ENCODE assay signal across 11 mouse cellular contexts in genomic region chr11:76419179-76419578, GRCm38 (mm10). TPM values are rescaled to one million over a fixed set of nuclear protein-coding genes. Genes with fewer than 3 reads are reported as not detected.
DNase-seq lines count a peak whose midpoint lies in the region; ATAC-seq and TF ChIP-seq lines count a peak whose summit lies in the region.
"Had no signal": no experiment of that assay in that cellular context is flagged by ENCODE, and none has a peak within 500 bp of the region (broad histone marks: within the 10 kb centered on the region; RNA-seq: fewer than 3 reads in every experiment).

No protein-coding gene starts in this region.

- H3K4me3 ChIP-seq in heart, embryonic 12.5 days, result no peak overlapping the region
- no peak overlapping the region for H3K4me3 ChIP-seq in left cerebral cortex, adult 2 months
- H3K4me3 ChIP-seq in thymus, adult 2 months (ENCODE audit: control insufficient read depth, insufficient read depth, low read length), result no peak overlapping the region
- H3K4me3 ChIP-seq: liver, embryonic 13.5 days had no signal

- DNase-seq in heart, adult 9 months (ENCODE audit: low spot score in 2 of 2), result no peak
- DNase-seq in left cerebral cortex, adult 2 months (ENCODE audit: extremely low spot score in 1 of 2, low spot score in 2 of 2), result no peak
- no peak for DNase-seq in left cerebral cortex, adult 18-20 months (ENCODE audit: low spot score in 2 of 2)
- DNase-seq in thymus, adult 2 months, result peak; percentile 31
- DNase-seq in thymus, adult 18-20 months, result no peak
- DNase-seq in thymus, postnatal 36 days, result peak; percentile 36 to 40
- DNase-seq in frontal cortex, postnatal 25 days (ENCODE audit: low spot score in 2 of 2), result no peak
- DNase-seq: liver, embryonic 13.5 days had no signal

- TF ChIP-seq CTCF in left cerebral cortex, adult 2 months (IDR thresholded peaks at IDR 0.05), result peak; percentile 28
- no peak for TF ChIP-seq CTCF in thymus, adult 2 months (IDR thresholded peaks at IDR 0.05; ENCODE audit: borderline replicate concordance, control insufficient read depth, extremely low read depth, insufficient read depth, low read length, poor library complexity)

- ATAC-seq in heart, embryonic 12.5 days (ENCODE audit: insufficient number of reproducible peaks, low FRiP score), result no peak

- no peaks in the 10 kb centered on the region for H3K27me3 ChIP-seq in heart, embryonic 12.5 days (replicated peaks)
- H3K27me3 ChIP-seq in thymus, adult 2 months (ENCODE audit: control insufficient read depth, insufficient read depth, low read length), result no peaks in the 10 kb centered on the region
- H3K27me3 ChIP-seq: CH12.LX; liver, embryonic 13.5 days had no signal

- H3K36me3 ChIP-seq in heart, embryonic 12.5 days, result peaks cover 96% of the 10 kb centered on the region
- H3K36me3 ChIP-seq in thymus, adult 2 months (ENCODE audit: control insufficient read depth, insufficient read depth, low read length), result peaks cover 45% of the 10 kb centered on the region

- no peak overlapping the region for H3K4me2 ChIP-seq in heart, embryonic 12.5 days
- H3K4me2 ChIP-seq: liver, embryonic 13.5 days had no signal

- no peak for TF ChIP-seq POLR2A in thymus, adult 2 months (IDR thresholded peaks at IDR 0.05; ENCODE audit: control insufficient read depth, extremely low read depth, insufficient read depth, low read length, poor library complexity)

- H3K4me1 ChIP-seq in heart, embryonic 12.5 days (replicated peaks), result peaks cover 11% of the 10 kb centered on the region
- no peaks in the 10 kb centered on the region for H3K4me1 ChIP-seq in thymus, adult 2 months (replicated peaks; ENCODE audit: control insufficient read depth, insufficient read depth, low read length)
- H3K4me1 ChIP-seq: liver, embryonic 13.5 days had no signal

- no peaks in the 10 kb centered on the region for H3K9me3 ChIP-seq in heart, embryonic 12.5 days (replicated peaks)
- H3K9me3 ChIP-seq: liver, embryonic 13.5 days; megakaryocyte, embryonic 14.5 days had no signal

- H3K9ac ChIP-seq in heart, embryonic 12.5 days, result 0 out of 2 replicates have a peak overlapping the region, but pooled peaks have one; percentile 27
- H3K9ac ChIP-seq: liver, embryonic 13.5 days had no signal

- WGBS in heart, embryonic 12.5 days, result 64% methylated on average over 4 of the region's 4 CpGs
- 94% methylated on average over 4 of the region's 4 CpGs for WGBS in thymus, adult 2 months

- H3K27ac ChIP-seq in heart, embryonic 12.5 days (ENCODE audit: poor library complexity, severe bottlenecking), result no peak overlapping the region
- peak overlapping the region; percentile 66 for H3K27ac ChIP-seq in left cerebral cortex, adult 2 months
- H3K27ac ChIP-seq in thymus, adult 2 months (ENCODE audit: control insufficient read depth, insufficient read depth, low read length), result no peak overlapping the region
- H3K27ac ChIP-seq: liver, embryonic 13.5 days had no signal

- intact Hi-C loops in left cerebral cortex, adult 2 months (cut with DNase I), result loop anchor here (2.0 kb wide), 1 partner anchor 36 kb away; no protein-coding TSS in a partner anchor

RNA-seq across cellular contexts. Expression of gene Timm22, which starts 12.4 kb away (rescaled TPM):
- polyA plus RNA-seq in heart, embryonic 12.5 days (2016; fragmentation: Nextera tagmentation; extraction: Ambion mirVana), result 94.5 and 102 TPM in 2 replicates
- 10 to 100 TPM; 30.3 to 38.8 TPM for total RNA-seq in left cerebral cortex, adult 2 months (2021)
- total RNA-seq in left cerebral cortex, adult 18-20 months (2021), result 10 to 100 TPM; 38.0 to 38.2 TPM
- polyA plus RNA-seq in thymus, adult 2 months (2012; rRNA removed), result 18.0 and 20.4 TPM in 2 replicates

RNA-seq across cellular contexts. Expression of gene Nxn, which starts 20.2 kb away (rescaled TPM):
- polyA plus RNA-seq in heart, embryonic 12.5 days (2016; fragmentation: Nextera tagmentation; extraction: Ambion mirVana), result 32.2 TPM in 2 replicates
- 10 to 100 TPM; 11.2 TPM for total RNA-seq in left cerebral cortex, adult 2 months (2021)
- total RNA-seq in left cerebral cortex, adult 18-20 months (2021), result 10 to 100 TPM in 1 of 2 experiments, 1 to 10 TPM in 1; 8.7 to 11.9 TPM
- polyA plus RNA-seq in thymus, adult 2 months (2012; rRNA removed), result 24.7 and 25.3 TPM in 2 replicates

Comparison
In these comparisons a context has a peak if more than half of its experiments do, and no peak if none do; other contexts are left out.
1. DNase-seq: peak in thymus, adult 2 months (single experiment) and thymus, postnatal 36 days (2 of 2); none in heart, adult 9 months (0 of 2), left cerebral cortex, adult 2 months (0 of 2), left cerebral cortex, adult 18-20 months (0 of 2), thymus, adult 18-20 months (0 of 2) and frontal cortex, postnatal 25 days (0 of 2).